Mouse (Mus musculus): ENCODE measurements at regions not wholly inside any gene's neighbourhood (a gene's known extent, or its start where the extent isn't known, plus 50 kb on each side); places are given as distances from the start of the nearest gene placed in this dataset.
"Not testable (repeated sequence)": the region's sequence is repeated elsewhere in the genome, so short reads cannot be mapped to it uniquely, and the experiment has no call there.

DNA sequence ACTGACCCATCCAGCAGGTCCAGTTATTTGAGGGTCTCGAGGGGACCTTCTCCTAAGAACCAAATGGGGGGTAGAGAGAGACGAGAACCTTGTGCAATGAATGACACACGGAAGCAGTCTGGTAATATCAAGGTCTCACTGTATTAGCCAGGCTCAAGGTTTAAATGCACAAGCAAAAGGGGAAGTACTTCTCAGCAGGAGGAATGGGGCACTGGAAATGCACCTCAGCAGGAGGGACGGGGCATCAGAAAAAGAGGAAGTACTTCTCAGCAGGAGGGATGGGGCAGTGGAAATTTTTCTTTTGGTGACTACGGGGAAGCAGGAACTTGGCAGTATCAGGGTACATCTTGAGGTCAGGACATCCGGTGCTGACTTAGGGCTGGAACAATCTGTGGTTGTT lies 74.9 kb upstream of the Vmn1r3 start:
- not testable (repeated sequence) for H3K27me3 ChIP-seq; H3K9ac ChIP-seq; H3K9me3 ChIP-seq (replicated peaks); DNase-seq; H3K27ac ChIP-seq; H3K4me3 ChIP-seq (replicated peaks); ATAC-seq (ENCODE audit: low read depth); H3K4me1 ChIP-seq (replicated peaks); H3K36me3 ChIP-seq; H3K4me2 ChIP-seq
- 52% methylated on average over 6 of the region's 6 CpGs for WGBS (ENCODE audit: insufficient replicate concordance)

DNA sequence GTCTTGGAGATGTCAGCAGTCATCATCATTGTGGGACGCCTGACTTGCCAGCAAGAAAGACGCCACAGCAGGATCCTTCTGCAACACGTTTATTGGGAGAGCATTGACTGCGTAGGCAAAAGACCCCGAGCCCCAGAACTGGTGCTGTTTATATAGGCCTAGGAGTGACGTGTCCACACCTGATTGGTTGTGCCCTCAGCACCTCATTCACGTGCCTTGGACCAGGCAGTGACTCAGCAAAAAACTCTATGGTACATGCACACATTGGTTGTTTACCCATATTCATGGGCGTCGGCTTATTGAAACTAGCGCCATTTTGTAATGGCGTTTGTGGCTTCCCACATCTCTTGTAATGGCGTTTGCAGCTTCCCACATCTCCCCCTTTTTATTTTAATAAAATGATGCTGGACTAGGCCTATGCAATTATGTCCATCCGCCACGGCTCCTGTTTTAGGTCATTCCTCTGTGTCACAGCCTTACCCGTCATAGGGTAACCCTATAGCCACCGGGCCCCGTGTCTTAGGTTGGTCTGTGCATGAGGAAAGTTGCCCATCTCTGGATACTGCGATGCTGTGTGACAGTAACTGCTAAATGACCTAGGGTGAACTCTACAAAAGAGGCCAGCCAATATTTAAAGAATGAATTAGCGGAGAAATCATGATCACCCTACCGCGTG lies 67.6 kb upstream of the Vmn1r3 start:
- not testable (repeated sequence) for ATAC-seq (ENCODE audit: low read depth); H3K27ac ChIP-seq; H3K9me3 ChIP-seq (replicated peaks); H3K4me3 ChIP-seq (replicated peaks); H3K36me3 ChIP-seq; H3K4me2 ChIP-seq; H3K27me3 ChIP-seq; H3K9ac ChIP-seq; H3K4me1 ChIP-seq (replicated peaks); DNase-seq
- 75% methylated on average over 21 of the region's 21 CpGs for WGBS (ENCODE audit: insufficient replicate concordance)

DNA sequence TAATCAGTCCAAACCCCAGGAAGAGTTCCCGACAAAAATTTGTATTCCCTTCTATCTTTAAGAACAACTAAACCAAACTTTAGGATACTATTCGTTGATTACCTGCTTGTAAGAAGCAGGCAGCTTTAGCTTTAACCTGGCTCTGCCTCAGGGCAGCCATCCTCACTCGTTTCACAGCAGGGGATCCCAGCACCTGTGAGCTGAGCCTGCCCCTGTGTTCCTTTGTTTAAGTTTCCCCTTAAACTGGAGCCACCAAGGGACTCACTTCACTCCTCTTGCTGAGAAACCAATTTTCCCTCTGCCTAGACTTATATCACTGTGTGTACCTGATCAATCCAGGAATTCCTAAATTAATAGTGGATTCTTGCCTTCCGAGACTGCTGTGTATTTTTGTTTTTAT lies 65.1 kb upstream of the Vmn1r3 start:
- not testable (repeated sequence) for H3K9me3 ChIP-seq (replicated peaks)
- 40% methylated on average over 4 of the region's 4 CpGs for WGBS (ENCODE audit: insufficient replicate concordance)

DNA sequence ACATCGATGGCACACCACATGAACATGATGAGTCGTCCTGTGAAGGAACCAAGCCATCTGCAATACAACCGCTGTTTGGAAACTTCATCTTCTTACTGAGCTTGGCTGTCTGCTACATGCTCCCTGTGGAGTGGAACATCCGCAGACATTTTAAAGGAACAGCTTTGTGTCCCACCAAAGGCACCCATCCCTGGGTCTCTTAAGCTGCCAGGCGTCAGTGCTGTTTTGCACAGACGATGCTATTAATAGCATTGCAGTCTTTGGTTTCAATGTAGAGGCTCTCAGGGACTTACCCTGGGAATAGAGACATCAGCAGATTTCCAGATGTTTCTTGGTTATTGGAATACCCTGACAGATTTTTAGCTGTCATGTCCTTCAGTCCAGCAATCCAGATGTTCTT lies 56.9 kb upstream of the Vmn1r3 start:
- H3K4me1 ChIP-seq (replicated peaks); H3K4me3 ChIP-seq (replicated peaks); H3K4me2 ChIP-seq; H3K27ac ChIP-seq; H3K9me3 ChIP-seq (replicated peaks); H3K36me3 ChIP-seq; H3K9ac ChIP-seq; ATAC-seq (ENCODE audit: low read depth); DNase-seq; H3K27me3 ChIP-seq: not testable (repeated sequence)
- 61% methylated on average over 6 of the region's 6 CpGs for WGBS (ENCODE audit: insufficient replicate concordance)

More for the DNA sequence above, 65.1 kb upstream of the Vmn1r3 start:
- not testable (repeated sequence) for H3K4me1 ChIP-seq (replicated peaks); DNase-seq; H3K36me3 ChIP-seq; H3K4me3 ChIP-seq (replicated peaks); H3K27ac ChIP-seq; ATAC-seq (ENCODE audit: low read depth); H3K4me2 ChIP-seq; H3K27me3 ChIP-seq; H3K9ac ChIP-seq

DNA sequence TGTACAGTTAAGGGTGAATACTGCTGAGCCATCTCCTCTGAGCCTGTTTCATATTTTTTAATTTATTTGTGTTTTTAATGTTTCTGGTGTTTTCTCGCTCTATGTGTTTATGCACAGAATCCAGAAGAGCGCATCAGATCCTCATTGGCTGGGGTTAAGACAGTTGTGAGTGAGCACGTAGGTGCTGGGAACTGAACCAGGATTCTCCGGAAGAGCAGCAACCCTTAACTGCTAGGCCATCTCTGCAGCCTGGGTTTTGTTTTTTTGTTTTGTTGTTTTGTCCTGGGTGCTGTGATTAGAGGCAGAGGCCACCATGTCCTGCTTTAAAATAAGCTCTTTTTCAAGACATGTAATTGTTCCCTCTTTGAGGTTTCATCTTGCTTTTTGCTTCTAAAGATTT lies 56.2 kb upstream of the Vmn1r3 start:
- WGBS (ENCODE audit: insufficient replicate concordance), result 56% methylated on average over 4 of the region's 4 CpGs
- ATAC-seq (ENCODE audit: low read depth), result not testable (repeated sequence)

DNA sequence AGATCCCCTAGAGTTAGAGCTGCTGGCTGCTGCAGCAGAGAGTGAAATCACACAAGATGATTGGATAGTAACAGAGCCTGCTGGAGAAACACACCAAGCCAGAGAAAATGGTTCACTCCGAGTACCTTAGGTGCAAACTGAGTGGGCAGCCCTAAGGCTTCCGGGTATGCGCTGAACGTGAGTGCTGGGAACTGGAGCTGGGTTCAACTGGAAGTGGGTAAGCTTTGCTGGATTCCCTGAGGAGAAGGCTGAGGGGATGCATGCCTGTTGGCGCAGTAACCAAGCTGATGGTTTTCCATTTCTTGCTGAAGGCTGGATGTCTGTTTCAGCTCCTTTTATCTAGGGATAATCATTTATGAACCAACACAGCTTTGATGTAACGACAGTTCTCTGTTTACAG lies 53.3 kb upstream of the Vmn1r3 start:
- DNase-seq; H3K4me1 ChIP-seq (replicated peaks); H3K4me3 ChIP-seq (replicated peaks); H3K36me3 ChIP-seq; H3K27me3 ChIP-seq; H3K9ac ChIP-seq; H3K4me2 ChIP-seq; ATAC-seq (ENCODE audit: low read depth); H3K9me3 ChIP-seq (replicated peaks); H3K27ac ChIP-seq: not testable (repeated sequence)
- 58% methylated on average over 6 of the region's 6 CpGs for WGBS (ENCODE audit: insufficient replicate concordance)

More for the DNA sequence above, 56.2 kb upstream of the Vmn1r3 start:
- not testable (repeated sequence) for H3K4me2 ChIP-seq; H3K4me1 ChIP-seq (replicated peaks); H3K9ac ChIP-seq; DNase-seq; H3K27ac ChIP-seq; H3K36me3 ChIP-seq; H3K27me3 ChIP-seq; H3K9me3 ChIP-seq (replicated peaks); H3K4me3 ChIP-seq (replicated peaks)

DNA sequence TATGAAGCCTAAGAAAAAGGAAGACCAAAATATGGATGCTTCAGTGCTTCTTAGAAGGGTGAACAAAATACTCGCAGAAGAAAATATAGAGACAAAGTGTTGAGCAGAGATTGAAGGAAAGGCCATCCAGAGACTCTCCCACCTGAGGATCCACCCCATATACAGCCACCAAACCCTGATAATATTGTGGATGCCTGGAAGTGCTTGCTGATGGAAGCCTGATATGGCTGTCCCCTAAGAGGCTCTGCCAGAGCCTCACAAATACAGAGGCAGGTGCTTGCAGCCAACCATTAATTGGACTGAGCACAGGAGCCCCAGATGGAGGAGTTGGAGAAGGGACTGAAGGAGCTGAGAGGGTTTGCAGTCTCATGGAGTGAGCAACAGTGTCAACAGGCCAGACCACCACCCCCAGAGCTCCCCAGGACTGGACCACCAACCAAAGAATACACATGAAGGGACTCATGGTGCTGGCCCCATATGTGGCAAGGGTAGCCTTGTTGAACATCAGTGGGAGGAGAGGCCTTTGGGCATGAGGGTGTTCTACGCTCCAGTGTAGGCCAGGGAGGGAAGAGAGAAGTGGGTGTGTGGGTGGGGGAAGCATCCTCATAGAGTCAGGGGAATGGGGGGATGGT lies 51.1 kb upstream of the Vmn1r3 start:
- H3K9me3 ChIP-seq (replicated peaks); H3K9ac ChIP-seq; H3K27me3 ChIP-seq; H3K27ac ChIP-seq; H3K4me3 ChIP-seq (replicated peaks); H3K36me3 ChIP-seq; H3K4me2 ChIP-seq; H3K4me1 ChIP-seq (replicated peaks); DNase-seq: not testable (repeated sequence)
- ATAC-seq (ENCODE audit: low read depth), result 0 out of 2 replicates have a peak, but pooled peaks have one; percentile 26
- 26% methylated on average over 2 of the region's 2 CpGs for WGBS (ENCODE audit: insufficient replicate concordance)

Measured in liver, embryonic 13.5 days (tissue).